8 mouse cellular contexts compared by ENCODE assay signal in the genomic region with DNA sequence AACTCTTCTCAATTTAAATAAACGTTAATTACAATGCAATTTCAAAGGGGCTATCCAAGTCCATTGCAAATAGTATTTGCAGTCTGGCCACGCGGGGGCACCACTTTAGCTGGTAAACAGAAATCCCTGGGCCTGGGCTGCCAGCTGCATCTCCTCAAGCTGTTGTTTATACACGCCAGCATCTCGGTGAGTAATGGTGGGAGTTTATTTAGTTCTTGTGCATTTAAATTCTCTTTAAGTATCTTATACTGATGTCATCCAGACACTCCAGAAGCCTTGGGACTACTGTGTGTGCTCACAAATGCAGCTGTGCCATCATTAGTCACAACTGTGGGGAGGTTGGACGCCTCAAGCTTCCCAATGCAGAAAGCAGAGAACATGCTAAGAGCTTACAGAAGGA. TPM values are rescaled to one million over a fixed set of nuclear protein-coding genes. Genes with fewer than 3 reads are reported as not detected.
DNase-seq lines count a peak whose midpoint lies in the region; ATAC-seq and TF ChIP-seq lines count a peak whose summit lies in the region.

No protein-coding gene starts in this region.

- H3K9ac ChIP-seq in CH12.LX (ENCODE audit: insufficient read depth, low read depth) = no peak overlapping the region
- H3K9ac ChIP-seq in embryonic facial prominence, embryonic 13.5 days = no peak overlapping the region
- no peak overlapping the region for H3K9ac ChIP-seq in heart, embryonic 16.5 days (ENCODE audit: low read length)

- ATAC-seq in embryonic facial prominence, embryonic 13.5 days (ENCODE audit: insufficient number of reproducible peaks, insufficient read depth, low FRiP score, low TSS enrichment, low read depth) = no peak
- ATAC-seq in heart, embryonic 16.5 days (replicated peaks; ENCODE audit: extremely low read depth, insufficient read depth, low FRiP score) = 0 out of 2 replicates have a peak, but pooled peaks have one; percentile 37
- no peak for ATAC-seq in erythroid progenitor cell, adult 5-6 weeks (replicated peaks; ENCODE audit: low FRiP score, poor library complexity, severe bottlenecking)

- peak in 1 of 2 experiments; percentile 71; a peak in 3 of 4 replicates for TF ChIP-seq CTCF in CH12.LX (conservative IDR thresholded peaks at IDR 0.05 in 1 of 2, IDR thresholded peaks at IDR 0.05 in 1 of 2; ENCODE audit: low read depth in 2 of 2, low read length in 2 of 2)
- TF ChIP-seq CTCF in lung, adult 2 months (IDR thresholded peaks at IDR 0.05; ENCODE audit: insufficient read depth, low read length) = peak; percentile 53

- no peak overlapping the region for H3K27ac ChIP-seq in CH12.LX (ENCODE audit: insufficient read depth, low read depth)
- peak overlapping the region; percentile 48; the same call in 1 of the 2 replicates for H3K27ac ChIP-seq in embryonic facial prominence, embryonic 13.5 days
- H3K27ac ChIP-seq in heart, embryonic 16.5 days (ENCODE audit: low read length) = no peak overlapping the region

- H3K4me2 ChIP-seq in CH12.LX (ENCODE audit: insufficient read depth, low read depth, poor library complexity, severe bottlenecking) = no peak overlapping the region
- no peak overlapping the region for H3K4me2 ChIP-seq in embryonic facial prominence, embryonic 13.5 days
- H3K4me2 ChIP-seq in heart, embryonic 16.5 days (ENCODE audit: low read depth, low read length) = no peak overlapping the region

- TF ChIP-seq EP300 in CH12.LX (IDR thresholded peaks at IDR 0.05; ENCODE audit: low read length) = no peak

- dilution Hi-C loops in CH12.LX (cut with MboI; ENCODE audit: extremely low pct_ligation_motif_present, extremely low pct_unique_long_range_greater_than_20kb, low sequenced_read_pairs) = no loop called here

- TF ChIP-seq POLR2A in CH12.LX (IDR thresholded peaks at IDR 0.05; ENCODE audit: low read depth, low read length) = no peak
- no peak for TF ChIP-seq POLR2A in lung, adult 2 months (IDR thresholded peaks at IDR 0.05; ENCODE audit: borderline replicate concordance, extremely low read depth, low read depth, low read length)

- H3K27me3 ChIP-seq in CH12.LX (replicated peaks) = no peaks in the 10 kb centered on the region
- no peaks in the 10 kb centered on the region for H3K27me3 ChIP-seq in embryonic facial prominence, embryonic 13.5 days
- H3K27me3 ChIP-seq in heart, embryonic 16.5 days (ENCODE audit: control insufficient read depth, insufficient read depth, low read length) = no peaks in the 10 kb centered on the region

- in situ Hi-C loops in CH12.LX (cut with MboI; ENCODE audit: low pct_ligation_motif_present, low pct_unique_long_range_greater_than_20kb, low sequenced_read_pairs) = no loop called here

- peaks cover 9 to 39% of the 10 kb centered on the region in 2 experiments for H3K4me1 ChIP-seq in CH12.LX (ENCODE audit: control insufficient read depth in 1 of 2, insufficient read depth in 2 of 2)
- peaks cover 2% of the 10 kb centered on the region; the same call in 1 of the 2 replicates for H3K4me1 ChIP-seq in embryonic facial prominence, embryonic 13.5 days
- H3K4me1 ChIP-seq in heart, embryonic 16.5 days (ENCODE audit: control insufficient read depth, insufficient read depth, low read length) = no peaks in the 10 kb centered on the region
- no peaks in the 10 kb centered on the region for H3K4me1 ChIP-seq in lung, adult 2 months (ENCODE audit: control insufficient read depth, insufficient read depth, low read length)

- H3K36me3 ChIP-seq in CH12.LX (replicated peaks in 1 of 2; ENCODE audit: control insufficient read depth in 1 of 2, insufficient read depth in 1 of 2, low read length in 1 of 2) = no peaks in the 10 kb centered on the region
- H3K36me3 ChIP-seq in embryonic facial prominence, embryonic 13.5 days = no peaks in the 10 kb centered on the region
- H3K36me3 ChIP-seq in heart, embryonic 16.5 days (ENCODE audit: control insufficient read depth, insufficient read depth) = no peaks in the 10 kb centered on the region

- 19% methylated on average over 6 of the region's 6 CpGs for WGBS in embryonic facial prominence, embryonic 13.5 days
- WGBS in heart, embryonic 16.5 days = 18% methylated on average over 6 of the region's 6 CpGs
- WGBS in lung, adult 2 months = 19% methylated on average over 6 of the region's 6 CpGs

- no peak overlapping the region for H3K4me3 ChIP-seq in CH12.LX (replicated peaks in 1 of 3; ENCODE audit: low read depth in 2 of 3, low read length in 2 of 3, poor library complexity in 1 of 3)
- H3K4me3 ChIP-seq in embryonic facial prominence, embryonic 13.5 days = no peak overlapping the region
- H3K4me3 ChIP-seq in heart, embryonic 16.5 days (ENCODE audit: low read length) = no peak overlapping the region
- H3K4me3 ChIP-seq in lung, adult 2 months (replicated peaks; ENCODE audit: extremely low read depth, low read depth, low read length) = no peak overlapping the region

- H3K9me3 ChIP-seq in CH12.LX (replicated peaks; ENCODE audit: low read length) = no peaks in the 10 kb centered on the region
- no peaks in the 10 kb centered on the region for H3K9me3 ChIP-seq in embryonic facial prominence, embryonic 13.5 days
- no peaks in the 10 kb centered on the region for H3K9me3 ChIP-seq in heart, embryonic 16.5 days (replicated peaks; ENCODE audit: control insufficient read depth, low read length)

- DNase-seq in CH12.LX (ENCODE audit: extremely low read depth) = peak; percentile 41
- peak; percentile 54 to 63 for DNase-seq in adrenal gland, adult 18-20 months (ENCODE audit: low spot score in 2 of 2)
- peak; percentile 71 for DNase-seq in layer of hippocampus, adult 11-12 months (ENCODE audit: low spot score)
- peak; percentile 44 for DNase-seq in lung, adult 2 months
- peak; percentile 82 for DNase-seq in right cerebral cortex, postnatal 14 days

- no peaks in the 10 kb centered on the region for H3K79me2 ChIP-seq in CH12.LX (replicated peaks; ENCODE audit: control insufficient read depth, extremely low read depth, insufficient read depth, poor library complexity, severe bottlenecking)

- TF ChIP-seq RAD21 in CH12.LX (IDR thresholded peaks at IDR 0.05; ENCODE audit: low read depth, low read length) = peak; percentile 56

TF ChIP-seq in CH12.LX, 34 proteins besides CTCF, POLR2A, EP300 and RAD21:
- no peak for TF ChIP-seq KAT2A (IDR thresholded peaks at IDR 0.05; ENCODE audit: insufficient replicate concordance, low read length)
- peak; percentile 58 for TF ChIP-seq SMC3 (IDR thresholded peaks at IDR 0.05; ENCODE audit: low read depth, low read length)

RNA-seq across cellular contexts. Expression of a gene that starts 13.9 kb away (rescaled TPM):
- total RNA-seq in CH12.LX (2012; rRNA removed) (10.9 and 14.1 TPM in 2 replicates), CH12.LX (2014; rRNA removed) (10.8 and 15.2 TPM in 2 replicates)
- polyA plus RNA-seq in CH12.LX (2012; ENCODE audit: insufficient read length, low read depth) = 12.3 and 13.5 TPM in 2 replicates
- 100 to 1,000 TPM; 167 to 236 TPM for total RNA-seq in adrenal gland, adult 18-20 months (2021)
- 24.2 and 26.5 TPM in 2 replicates for polyA plus RNA-seq in embryonic facial prominence, embryonic 13.5 days (2015; fragmentation: Nextera tagmentation; extraction: Ambion mirVana)
- polyA plus RNA-seq in heart, embryonic 16.5 days (2015; fragmentation: Nextera tagmentation; extraction: Ambion mirVana) = 62.8 and 69.2 TPM in 2 replicates
- polyA plus RNA-seq in lung, adult 2 months (2012; rRNA removed) = 65.3 and 68.3 TPM in 2 replicates
- total RNA-seq in erythroid progenitor cell, adult 5-6 weeks (2015; ENCODE audit: low replicate concordance) = 6.3 and 14.4 TPM in 2 replicates
- 18.5 and 19.1 TPM in 2 replicates for total RNA-seq in erythroid progenitor cell, adult 5-6 weeks (2017; ENCODE audit: low replicate concordance)

RNA-seq across cellular contexts. Expression of a gene that starts 30.8 kb away (rescaled TPM):
- total RNA-seq in CH12.LX (2012; rRNA removed) (not detected in 2 replicates), CH12.LX (2014; rRNA removed) (not detected in 2 replicates)
- polyA plus RNA-seq in CH12.LX (2012; ENCODE audit: insufficient read length, low read depth) = not detected in 2 replicates
- total RNA-seq in adrenal gland, adult 18-20 months (2021) = under 1 TPM; 0.27 to 0.45 TPM
- polyA plus RNA-seq in embryonic facial prominence, embryonic 13.5 days (2015; fragmentation: Nextera tagmentation; extraction: Ambion mirVana) = not detected in 2 replicates
- polyA plus RNA-seq in heart, embryonic 16.5 days (2015; fragmentation: Nextera tagmentation; extraction: Ambion mirVana) = 0.05 TPM in 1 of 2 replicates, not detected in the other
- 0.39 and 0.48 TPM in 2 replicates for polyA plus RNA-seq in lung, adult 2 months (2012; rRNA removed)
- not detected in 2 replicates for total RNA-seq in erythroid progenitor cell, adult 5-6 weeks (2015; ENCODE audit: low replicate concordance)
- not detected in 2 replicates for total RNA-seq in erythroid progenitor cell, adult 5-6 weeks (2017; ENCODE audit: low replicate concordance)

RNA-seq across cellular contexts. Expression of a gene that starts 47.7 kb away (rescaled TPM):
- total RNA-seq in CH12.LX (2012; rRNA removed) (43.8 and 51.4 TPM in 2 replicates), CH12.LX (2014; rRNA removed) (54.3 and 70.8 TPM in 2 replicates)
- polyA plus RNA-seq in CH12.LX (2012; ENCODE audit: insufficient read length, low read depth) = 40.7 and 46.1 TPM in 2 replicates
- 10 to 100 TPM; 77.6 to 81.6 TPM for total RNA-seq in adrenal gland, adult 18-20 months (2021)
- 134 and 140 TPM in 2 replicates for polyA plus RNA-seq in embryonic facial prominence, embryonic 13.5 days (2015; fragmentation: Nextera tagmentation; extraction: Ambion mirVana)
- polyA plus RNA-seq in heart, embryonic 16.5 days (2015; fragmentation: Nextera tagmentation; extraction: Ambion mirVana) = 95.2 and 99.1 TPM in 2 replicates
- 31.5 and 40.9 TPM in 2 replicates for polyA plus RNA-seq in lung, adult 2 months (2012; rRNA removed)
- 17.7 and 19.3 TPM in 2 replicates for total RNA-seq in erythroid progenitor cell, adult 5-6 weeks (2015; ENCODE audit: low replicate concordance)
- 3.9 and 10.7 TPM in 2 replicates for total RNA-seq in erythroid progenitor cell, adult 5-6 weeks (2017; ENCODE audit: low replicate concordance)

RNA-seq across cellular contexts. Expression of a gene that starts 57.8 kb away (rescaled TPM):
- total RNA-seq in CH12.LX (2012; rRNA removed) (165 and 201 TPM in 2 replicates), CH12.LX (2014; rRNA removed) (369 and 395 TPM in 2 replicates)
- polyA plus RNA-seq in CH12.LX (2012; ENCODE audit: insufficient read length, low read depth) = 217 and 230 TPM in 2 replicates
- total RNA-seq in adrenal gland, adult 18-20 months (2021) = 10 to 100 TPM; 75.1 to 82.3 TPM
- polyA plus RNA-seq in embryonic facial prominence, embryonic 13.5 days (2015; fragmentation: Nextera tagmentation; extraction: Ambion mirVana) = 214 and 216 TPM in 2 replicates
- 77.2 and 86.6 TPM in 2 replicates for polyA plus RNA-seq in heart, embryonic 16.5 days (2015; fragmentation: Nextera tagmentation; extraction: Ambion mirVana)
- 22.3 and 39.3 TPM in 2 replicates for polyA plus RNA-seq in lung, adult 2 months (2012; rRNA removed)
- total RNA-seq in erythroid progenitor cell, adult 5-6 weeks (2015; ENCODE audit: low replicate concordance) = 67.8 and 71.7 TPM in 2 replicates
- total RNA-seq in erythroid progenitor cell, adult 5-6 weeks (2017; ENCODE audit: low replicate concordance) = 51.1 and 55.3 TPM in 2 replicates
